Mouse (Mus musculus): Measurements from ENCODE around the gene Ccdc88c. TPM values are rescaled to one million over a fixed set of nuclear protein-coding genes. Genes with fewer than 3 reads are reported as not detected.

Gene Ccdc88c
- polyA plus RNA-seq, 1 experiment from 2014 or later: 5.4 TPM

DNA sequence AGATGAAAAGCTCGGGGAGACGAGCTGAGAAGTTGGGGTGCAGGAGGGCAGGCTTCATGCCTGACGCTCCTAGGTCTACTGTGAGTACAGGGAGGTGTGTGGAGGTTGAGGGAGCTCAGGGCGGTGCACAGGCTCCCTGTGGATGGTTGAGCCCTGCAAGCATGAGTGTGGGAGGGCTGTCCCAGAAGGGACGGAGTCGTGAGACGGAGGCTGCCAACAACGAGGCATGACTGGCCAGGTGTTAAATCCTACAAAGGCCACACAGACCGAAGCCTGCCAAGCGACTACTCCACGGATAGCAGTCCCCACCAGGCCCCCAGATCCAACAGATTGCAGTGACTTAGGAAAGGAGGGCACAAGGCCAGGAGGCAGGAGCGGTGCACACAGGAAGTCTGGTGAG, 118.1 kb downstream of the Ccdc88c start:
- Histone ChIP-seq H3K36me3 (peaks cover 37% of the 10 kb centered on the region), H3K4me1 (replicated peaks) (peaks cover 6% of the 10 kb centered on the region; the same call in 1 of the 2 replicates), H3K27ac (no peak overlapping the region), H3K4me2 (no peak overlapping the region), H3K9ac (no peak overlapping the region), H3K4me3 (replicated peaks) (no peak overlapping the region), H3K27me3 (peaks cover 33% of the 10 kb centered on the region), H3K9me3 (replicated peaks) (no peaks in the 10 kb centered on the region)
- 81% methylated on average over 12 of the region's 12 CpGs for WGBS (ENCODE audit: insufficient replicate concordance)
- DNase-seq (no peak), ATAC-seq (ENCODE audit: low read depth) (0 out of 2 replicates have a peak, but pooled peaks have one; percentile 12)

GRCm38 (mm10) chr12:100909765-100910164, 119.1 kb downstream of the Ccdc88c start:
- DNase-seq: no peak
- Histone ChIP-seq H3K27me3 (peaks cover 33% of the 10 kb centered on the region), H3K36me3 (peaks cover 28% of the 10 kb centered on the region), H3K4me2 (no peak overlapping the region), H3K27ac (no peak overlapping the region), H3K4me1 (replicated peaks) (peaks cover 6% of the 10 kb centered on the region; the same call in 1 of the 2 replicates), H3K9ac (no peak overlapping the region), H3K4me3 (replicated peaks) (no peak overlapping the region), H3K9me3 (replicated peaks) (no peaks in the 10 kb centered on the region)
- no peak for ATAC-seq (ENCODE audit: low read depth)
- 65% methylated on average over 6 of the region's 6 CpGs for WGBS (ENCODE audit: insufficient replicate concordance)

GRCm38 (mm10) chr12:100908298-100909034, 120.4 kb downstream of the Ccdc88c start:
- no peak for DNase-seq
- H3K4me2 ChIP-seq: peak overlapping the region; percentile 55
- peaks cover 15% of the 10 kb centered on the region for H3K36me3 ChIP-seq
- H3K4me1 ChIP-seq (replicated peaks): peaks cover 6% of the 10 kb centered on the region; the same call in 1 of the 2 replicates
- H3K9me3 ChIP-seq (replicated peaks): no peaks in the 10 kb centered on the region
- no peak for ATAC-seq (ENCODE audit: low read depth)
- H3K27ac ChIP-seq: no peak overlapping the region
- no peak overlapping the region for H3K9ac ChIP-seq
- H3K4me3 ChIP-seq (replicated peaks): peak overlapping the region; percentile 35; the same call in 1 of the 2 replicates
- H3K27me3 ChIP-seq: peaks cover 37% of the 10 kb centered on the region
- WGBS (ENCODE audit: insufficient replicate concordance): 19% methylated on average over 10 of the region's 10 CpGs

DNA sequence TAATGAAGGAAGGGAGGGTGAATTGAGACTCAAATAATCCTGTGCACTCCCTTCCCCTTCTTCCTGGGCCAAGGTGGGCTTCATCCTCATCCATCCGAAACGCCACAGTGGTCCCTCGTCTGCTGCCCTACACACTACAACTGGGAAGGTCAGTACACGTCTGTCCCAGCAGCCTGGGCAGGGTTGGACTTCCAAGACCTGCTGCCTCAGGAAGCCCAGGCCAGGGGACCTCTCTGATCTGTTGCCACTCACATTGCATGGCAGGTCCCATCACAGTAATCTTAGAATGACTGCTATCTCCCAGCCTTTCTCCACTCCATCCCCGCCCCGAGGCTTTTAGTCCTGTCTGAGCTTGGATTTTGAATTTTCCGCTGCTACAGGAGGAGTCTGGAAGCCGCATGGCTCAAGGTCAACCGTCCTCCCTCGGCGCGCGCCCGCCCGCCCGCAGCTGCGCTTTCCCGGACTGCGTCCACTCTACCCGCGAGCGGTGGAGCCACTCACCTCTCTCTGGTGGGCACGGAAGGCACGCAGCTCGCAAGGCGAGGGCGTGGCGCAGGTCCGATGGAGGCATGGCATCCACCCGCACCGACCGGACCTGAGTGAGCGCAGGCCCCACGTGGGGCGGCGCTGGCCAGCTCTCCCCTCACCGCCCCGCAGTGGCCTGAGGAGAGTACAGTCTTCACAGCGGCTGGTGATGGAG, 121.1 kb downstream of the Ccdc88c start, which contains the start of gene Gpr68:
Gene Gpr68 (minus strand): TSS at position 601 of the 700 bp plus-strand sequence.
- Histone ChIP-seq H3K4me1 (replicated peaks) (peaks cover 6% of the 10 kb centered on the region; the same call in 1 of the 2 replicates), H3K4me3 (replicated peaks) (peak within 1 kb of the TSS; percentile 35; the same call in 1 of the 2 replicates), H3K9me3 (replicated peaks) (no peaks in the 10 kb centered on the region), H3K36me3 (peaks cover 8% of the 10 kb centered on the region), H3K27me3 (peaks cover 41% of the 10 kb centered on the region), H3K27ac (no peak within 1 kb of the TSS), H3K9ac (no peak within 1 kb of the TSS), H3K4me2 (peak within 1 kb of the TSS; percentile 55)
- WGBS (ENCODE audit: insufficient replicate concordance): 8% methylated on average over 39 of the region's 39 CpGs
- ATAC-seq (ENCODE audit: low read depth) (no peak), DNase-seq (no peak)

DNA sequence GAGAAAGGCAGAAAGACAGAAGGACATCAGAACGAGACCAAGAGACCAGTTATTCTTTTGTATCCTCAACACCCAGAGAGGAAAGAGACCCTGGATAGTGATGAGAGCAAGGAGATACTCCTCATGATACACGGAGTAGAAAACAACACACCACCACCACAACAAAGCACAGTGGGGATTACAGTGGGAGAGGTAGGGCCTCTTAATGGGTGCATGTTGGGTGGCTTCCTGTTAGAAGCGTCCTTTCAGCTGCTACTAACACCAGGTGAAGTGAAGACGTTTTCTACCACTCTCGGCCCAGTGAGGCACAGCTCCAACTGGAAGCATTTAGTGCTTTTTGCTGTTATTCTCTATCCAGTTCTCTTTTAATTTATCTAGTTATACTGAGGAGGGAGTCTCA, 122.0 kb downstream of the Ccdc88c start:
- ATAC-seq (ENCODE audit: low read depth): no peak
- peaks cover 41% of the 10 kb centered on the region for H3K27me3 ChIP-seq
- 61% methylated on average over 5 of the region's 5 CpGs for WGBS (ENCODE audit: insufficient replicate concordance)

DNA sequence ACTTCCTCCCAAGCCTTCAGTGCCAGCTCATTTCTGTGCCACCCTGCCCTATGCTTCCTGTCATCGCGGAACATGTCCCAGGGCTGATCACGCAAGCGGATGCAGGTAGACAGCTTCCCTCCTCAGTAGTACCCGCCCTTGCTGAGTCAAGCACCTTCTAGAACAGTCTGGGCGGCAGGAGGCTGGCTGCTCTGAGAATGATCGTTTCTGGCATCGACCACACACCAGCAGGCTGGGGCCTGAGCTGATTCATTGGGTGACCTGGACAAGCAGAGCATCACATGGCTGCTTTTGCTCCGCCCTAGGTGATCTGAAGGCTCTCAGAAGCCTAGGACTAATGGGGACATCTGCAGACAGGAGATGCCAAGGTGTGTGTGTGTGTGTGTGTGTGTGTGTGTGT, 125.1 kb downstream of the Ccdc88c start:
- Histone ChIP-seq H3K27ac (no peak overlapping the region), H3K4me3 (replicated peaks) (no peak overlapping the region), H3K36me3 (no peaks in the 10 kb centered on the region), H3K9ac (no peak overlapping the region), H3K4me1 (replicated peaks) (peaks cover 11% of the 10 kb centered on the region; the same call in 1 of the 2 replicates), H3K4me2 (no peak overlapping the region), H3K9me3 (replicated peaks) (no peaks in the 10 kb centered on the region), H3K27me3 (peaks cover 67% of the 10 kb centered on the region)
- no peak for ATAC-seq (ENCODE audit: low read depth)
- 70% methylated on average over 9 of the region's 9 CpGs for WGBS (ENCODE audit: insufficient replicate concordance)
- no peak for DNase-seq

More for the DNA sequence above, 122.0 kb downstream of the Ccdc88c start:
- no peaks in the 10 kb centered on the region for H3K9me3 ChIP-seq (replicated peaks)
- peaks cover 6% of the 10 kb centered on the region; the same call in 1 of the 2 replicates for H3K4me1 ChIP-seq (replicated peaks)
- no peaks in the 10 kb centered on the region; the same call in 1 of the 2 replicates for H3K36me3 ChIP-seq
- H3K4me2 ChIP-seq: no peak overlapping the region
- H3K9ac ChIP-seq: no peak overlapping the region
- H3K4me3 ChIP-seq (replicated peaks): no peak overlapping the region
- DNase-seq: no peak
- no peak overlapping the region for H3K27ac ChIP-seq

GRCm38 (mm10) chr12:100901386-100901785, 127.5 kb downstream of the Ccdc88c start:
- Histone ChIP-seq H3K9ac (no peak overlapping the region), H3K27me3 (peaks cover 67% of the 10 kb centered on the region), H3K9me3 (replicated peaks) (no peaks in the 10 kb centered on the region), H3K4me2 (no peak overlapping the region), H3K27ac (no peak overlapping the region), H3K4me3 (replicated peaks) (no peak overlapping the region), H3K4me1 (replicated peaks) (0 out of 2 replicates have a peak, but pooled peaks cover 5% of the 10 kb centered on the region), H3K36me3 (no peaks in the 10 kb centered on the region)
- WGBS (ENCODE audit: insufficient replicate concordance): 45% methylated on average over 6 of the region's 6 CpGs
- ATAC-seq (ENCODE audit: low read depth): no peak
- DNase-seq: no peak

DNA sequence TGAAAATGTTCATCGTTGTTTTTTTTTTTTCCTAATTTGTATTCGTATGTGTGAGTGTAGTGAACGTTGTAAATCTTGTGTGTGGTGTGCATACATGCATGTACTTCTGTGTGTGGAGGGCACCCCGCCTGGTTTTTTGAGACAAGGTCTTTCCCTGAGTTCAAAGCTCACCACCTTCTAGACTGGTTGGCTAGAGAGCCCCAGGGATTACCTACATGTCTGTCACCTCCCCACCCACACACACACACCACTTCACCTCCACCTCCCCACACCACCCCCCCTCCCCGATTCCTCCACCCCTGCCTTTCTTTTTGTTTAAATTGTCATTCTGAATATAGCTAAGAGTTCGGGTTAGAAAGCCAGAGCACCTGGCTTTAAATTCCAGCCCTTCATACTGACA, 128.0 kb downstream of the Ccdc88c start:
- no peak overlapping the region for H3K4me2 ChIP-seq
- H3K4me1 ChIP-seq (replicated peaks): 0 out of 2 replicates have a peak, but pooled peaks cover 5% of the 10 kb centered on the region
- WGBS (ENCODE audit: insufficient replicate concordance): 53% methylated on average over 6 of the region's 6 CpGs
- no peaks in the 10 kb centered on the region for H3K9me3 ChIP-seq (replicated peaks)
- H3K27ac ChIP-seq: no peak overlapping the region
- H3K9ac ChIP-seq: no peak overlapping the region
- peaks cover 64% of the 10 kb centered on the region for H3K27me3 ChIP-seq
- DNase-seq (no peak), ATAC-seq (ENCODE audit: low read depth) (no peak)
- H3K4me3 ChIP-seq (replicated peaks): no peak overlapping the region
- no peaks in the 10 kb centered on the region for H3K36me3 ChIP-seq

DNA sequence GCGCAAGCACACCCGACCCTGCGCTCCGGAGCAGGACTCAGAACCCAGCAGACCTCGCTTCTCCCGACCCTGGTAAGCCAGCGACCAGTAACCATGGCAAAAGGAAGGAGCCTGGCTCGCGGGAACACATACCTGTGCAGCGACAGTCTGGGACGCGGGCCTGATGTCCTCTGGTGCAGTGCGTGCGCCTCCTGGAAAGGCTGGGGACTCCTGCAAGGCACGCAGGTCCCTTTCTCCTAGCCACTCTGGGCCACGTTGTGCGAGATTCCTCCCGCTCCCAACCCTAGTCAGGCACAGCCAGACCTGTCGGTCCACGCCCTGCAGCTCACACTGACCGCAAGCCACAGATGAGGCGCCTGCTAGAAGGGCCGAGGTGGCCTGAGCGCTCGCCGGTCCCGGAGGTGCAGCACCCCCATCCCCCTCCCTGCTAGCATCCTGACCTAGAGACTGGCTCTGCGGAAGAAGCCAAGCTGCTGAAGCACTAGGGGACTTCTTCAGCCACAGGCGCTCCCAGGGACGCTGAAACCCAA, 129.7 kb downstream of the Ccdc88c start:
- H3K27ac ChIP-seq: no peak overlapping the region
- H3K27me3 ChIP-seq: peaks cover 63% of the 10 kb centered on the region
- ATAC-seq (ENCODE audit: low read depth) (no peak), DNase-seq (no peak)
- no peaks in the 10 kb centered on the region for H3K9me3 ChIP-seq (replicated peaks)
- WGBS (ENCODE audit: insufficient replicate concordance): under 1% methylated on average over 30 of the region's 30 CpGs
- no peak overlapping the region for H3K4me3 ChIP-seq (replicated peaks)
- H3K36me3 ChIP-seq: no peaks in the 10 kb centered on the region
- peak overlapping the region; percentile 26 for H3K4me2 ChIP-seq
- H3K4me1 ChIP-seq (replicated peaks): 0 out of 2 replicates have a peak, but pooled peaks cover 5% of the 10 kb centered on the region
- H3K9ac ChIP-seq: no peak overlapping the region

- ATAC-seq (ENCODE audit: low read depth) (no peak), DNase-seq (no peak)
- WGBS (ENCODE audit: insufficient replicate concordance): 34% methylated on average over 12 of the region's 12 CpGs
- H3K9me3 ChIP-seq (replicated peaks): no peaks in the 10 kb centered on the region
- peaks cover 56% of the 10 kb centered on the region for H3K27me3 ChIP-seq
- no peak overlapping the region for H3K4me2 ChIP-seq
- no peak overlapping the region for H3K27ac ChIP-seq
- 0 out of 2 replicates have a peak, but pooled peaks cover 5% of the 10 kb centered on the region for H3K4me1 ChIP-seq (replicated peaks)
- no peak overlapping the region for H3K4me3 ChIP-seq (replicated peaks)
- no peaks in the 10 kb centered on the region for H3K36me3 ChIP-seq
- H3K9ac ChIP-seq: no peak overlapping the region
Measured at GRCm38 (mm10) chr12:100897736-100898650, 130.9 kb downstream of the Ccdc88c start.

Data from liver, embryonic 13.5 days (tissue).